Mouse (Mus musculus) forebrain, embryonic 10.5 days (tissue): ENCODE data around the gene Neurl1a. TPM values are rescaled to one million over a fixed set of nuclear protein-coding genes. Genes with fewer than 3 reads are reported as not detected.

ENCODE experiments used
- DNase-seq: peaks from one replicate; pipeline ENCODE4 v3.0.0-alpha.2; 2017; ENCODE audit warnings: low spot score; ENCODE audit errors: extremely low spot score
- H3K27ac ChIP-seq: fragments of 300-500 bp; sonication (generic); 2 replicates; pipeline ENCODE4 v1.5.1; 2016; ENCODE audit warnings: mild to moderate bottlenecking
- H3K27me3 ChIP-seq: fragments of 300-500 bp; sonication (generic); 2 replicates; pipeline ENCODE4 v1.6.1; 2016; ENCODE audit warnings: mild to moderate bottlenecking; ENCODE audit not compliant: poor library complexity, severe bottlenecking
- H3K36me3 ChIP-seq: fragments of 300-500 bp; sonication (generic); replicated peaks from 2 replicates; pipeline ENCODE4 v1.6.1; 2016; ENCODE audit warnings: mild to moderate bottlenecking, moderate library complexity
- H3K4me1 ChIP-seq: fragments of 300-500 bp; sonication (generic); 2 replicates; pipeline ENCODE4 v1.6.1; 2016
- H3K4me3 ChIP-seq: fragments of 300-500 bp; sonication (generic); 2 replicates; pipeline ENCODE4 v1.5.1; 2016; ENCODE audit warnings: mild to moderate bottlenecking, moderate library complexity
- H3K9me3 ChIP-seq: fragments of 300-500 bp; sonication (generic); 2 replicates; pipeline ENCODE4 v1.6.1; 2016; ENCODE audit warnings: mild to moderate bottlenecking, moderate library complexity
- WGBS: fragments of 180-500 bp; shearing (Covaris S2); methylation state at CpG from one replicate; pipeline ENCODE4 v1.1.7; 2016; 5-methylcytosine and 5-hydroxymethylcytosine counted together
- polyA plus RNA-seq: library from polyadenylated mRNA; unstranded; fragments of >200 nt; fragmentation: Nextera tagmentation; extraction: Ambion mirVana; gene quantifications from 2 replicates; pipeline ENCODE4 v1.2.1, GENCODE M21; 2016

The Neurl1a gene
- polyA plus RNA-seq, 1 experiment from 2014 or later = 4.1 TPM

DNA sequence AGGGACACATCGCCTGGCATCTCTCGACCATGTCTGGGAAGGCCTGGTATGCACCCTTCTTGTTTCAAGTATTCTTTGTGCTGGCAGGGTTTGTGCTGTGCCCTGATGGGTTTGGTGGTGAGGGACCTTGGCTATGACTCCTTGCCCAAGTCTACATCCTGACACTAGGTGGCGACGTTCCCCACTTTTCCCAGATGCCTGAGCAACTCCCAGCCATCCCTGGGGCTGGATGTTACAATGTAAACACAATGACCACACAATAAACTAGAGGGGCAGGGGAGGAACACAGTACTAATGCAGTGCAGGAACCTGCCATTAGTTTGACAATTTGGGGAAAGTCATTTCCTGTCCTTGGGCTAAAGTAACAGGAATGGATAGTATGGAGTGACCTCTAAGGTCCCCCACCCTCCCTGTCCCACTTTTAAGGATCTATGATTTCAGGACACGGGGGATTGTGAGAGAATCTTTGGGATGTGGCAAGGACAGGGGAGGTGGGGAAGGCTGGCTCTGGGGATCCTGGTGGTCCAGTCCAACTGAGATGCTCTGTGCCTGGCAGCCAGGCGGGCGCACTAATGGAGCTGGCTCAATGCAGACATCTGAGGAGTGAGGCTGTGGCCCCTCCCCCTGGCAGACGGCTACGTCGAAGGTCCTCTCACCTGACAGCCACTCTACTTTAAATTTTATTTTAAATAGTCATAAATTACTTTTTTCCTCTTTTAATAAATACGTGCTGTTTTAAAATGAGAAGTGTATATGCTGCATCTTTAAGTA lies 85.9 kb downstream of the Neurl1a start:
- H3K36me3 ChIP-seq = peaks cover 40% of the 10 kb centered on the region
- no peaks in the 10 kb centered on the region for H3K27me3 ChIP-seq
- no peaks in the 10 kb centered on the region for H3K9me3 ChIP-seq
- H3K4me3 ChIP-seq = no peak overlapping the region
- peaks cover 7% of the 10 kb centered on the region for H3K4me1 ChIP-seq
- no peak overlapping the region for H3K27ac ChIP-seq
- DNase-seq = peak; percentile 76
- 42% methylated on average over 11 of the region's 11 CpGs for WGBS

DNA sequence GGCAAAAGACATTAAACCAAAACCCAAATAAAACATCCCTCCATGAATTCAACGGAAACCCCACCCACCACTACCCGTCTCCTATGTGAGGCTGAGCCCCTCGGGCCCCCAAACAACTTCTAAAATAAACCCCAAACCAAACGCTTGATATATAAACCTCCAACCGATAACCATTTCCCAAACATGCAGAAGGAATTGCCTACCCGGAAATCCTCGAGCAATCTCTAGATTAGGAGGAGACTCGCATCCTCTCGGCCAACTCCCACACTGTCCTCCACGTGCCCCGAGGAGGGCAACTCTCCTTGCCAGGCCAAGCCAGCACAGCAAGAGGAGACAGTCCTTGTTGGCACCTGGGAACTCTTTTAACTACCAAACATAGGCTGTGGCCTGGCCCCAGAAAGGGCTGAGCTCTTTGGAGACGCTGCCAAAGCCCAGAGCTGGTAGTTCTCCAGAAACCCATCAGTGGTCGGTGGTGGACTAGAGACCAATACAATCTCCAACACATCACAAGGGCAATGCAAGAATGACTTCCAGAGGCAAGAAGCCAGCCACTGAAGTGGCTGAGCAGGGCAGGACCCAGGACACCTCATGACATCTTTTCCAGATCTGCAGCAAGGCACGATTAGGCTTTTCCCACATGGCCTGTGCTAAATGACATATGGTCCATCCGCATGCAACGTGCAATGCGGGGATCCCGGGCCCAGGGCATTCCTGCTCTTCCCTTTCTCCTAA lies 87.6 kb downstream of the Neurl1a start:
- H3K27ac ChIP-seq = no peak overlapping the region
- DNase-seq = no peak
- H3K4me1 ChIP-seq = peaks cover 4% of the 10 kb centered on the region
- no peaks in the 10 kb centered on the region for H3K9me3 ChIP-seq
- peaks cover 50% of the 10 kb centered on the region for H3K36me3 ChIP-seq
- WGBS = 91% methylated on average over 18 of the region's 18 CpGs
- H3K27me3 ChIP-seq = no peaks in the 10 kb centered on the region
- no peak overlapping the region for H3K4me3 ChIP-seq

DNA sequence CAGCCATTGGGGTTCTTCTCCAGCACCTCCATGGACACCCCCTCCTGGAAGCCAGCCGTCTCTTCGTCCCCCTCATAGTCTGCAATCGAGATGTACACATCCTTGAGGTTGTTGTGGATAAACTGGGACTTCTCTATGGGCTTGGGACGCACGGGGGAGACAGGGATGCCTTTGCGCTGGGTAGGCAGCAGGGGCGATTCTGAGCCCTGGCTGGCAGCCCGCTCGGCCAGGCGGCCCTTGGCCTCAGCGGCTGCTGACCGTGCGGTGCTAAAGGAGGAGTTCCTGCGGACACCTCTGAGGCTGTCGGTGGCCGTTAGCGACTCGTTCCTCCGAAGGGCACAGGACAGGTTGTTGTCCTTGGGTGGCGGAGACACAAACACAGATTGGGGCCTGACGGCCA lies 88.4 kb downstream of the Neurl1a start:
- WGBS = 90% methylated on average over 21 of the region's 21 CpGs
- Histone ChIP-seq H3K27me3 (no peaks in the 10 kb centered on the region), H3K27ac (no peak overlapping the region), H3K36me3 (peaks cover 57% of the 10 kb centered on the region), H3K4me3 (no peak overlapping the region), H3K4me1 (peaks cover 4% of the 10 kb centered on the region), H3K9me3 (no peaks in the 10 kb centered on the region)
- DNase-seq = no peak

DNA sequence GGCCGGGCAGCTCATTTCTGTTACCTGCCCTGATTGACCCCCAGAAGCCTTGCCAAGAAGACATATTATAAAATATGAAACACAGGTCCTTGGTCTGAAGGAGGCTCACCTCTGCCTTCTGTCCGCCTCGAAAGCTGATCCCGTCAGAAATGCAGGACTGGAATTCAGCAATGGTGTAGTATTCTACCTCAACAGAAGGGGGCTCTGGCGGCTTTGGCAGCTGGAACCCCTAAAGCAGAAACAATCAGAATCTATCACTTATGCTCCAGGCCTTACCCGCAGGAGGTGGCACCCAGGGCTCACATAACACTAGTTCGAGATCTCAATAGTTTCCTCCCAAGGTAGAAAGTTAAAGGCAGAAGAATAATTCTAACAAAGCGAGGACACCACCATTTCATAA lies 91.1 kb downstream of the Neurl1a start:
- Histone ChIP-seq H3K36me3 (peaks cover 79% of the 10 kb centered on the region), H3K27ac (no peak overlapping the region), H3K4me3 (no peak overlapping the region), H3K9me3 (no peaks in the 10 kb centered on the region), H3K4me1 (no peaks in the 10 kb centered on the region), H3K27me3 (no peaks in the 10 kb centered on the region)
- WGBS = 53% methylated on average over 8 of the region's 8 CpGs
- DNase-seq = peak; percentile 31

DNA sequence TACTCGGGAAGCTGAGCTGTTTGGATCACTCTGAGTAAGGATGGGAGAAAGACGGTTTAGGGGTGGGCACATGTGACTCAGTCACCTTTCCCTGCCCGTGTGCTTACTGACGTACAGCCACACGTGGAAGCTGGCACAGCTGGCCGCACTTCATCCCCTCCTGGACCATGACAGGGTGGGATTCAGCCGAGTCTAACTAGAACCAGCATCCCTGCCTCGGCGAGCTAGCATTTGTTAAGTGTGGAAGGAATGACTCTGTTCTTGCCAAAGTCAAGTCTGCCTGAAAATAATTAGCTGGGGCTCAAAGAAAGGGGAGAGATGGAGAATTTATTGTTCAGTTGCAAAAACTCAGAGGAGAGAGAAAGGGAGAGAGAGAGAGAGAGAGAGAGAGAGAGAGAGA lies 91.9 kb downstream of the Neurl1a start:
- no peak overlapping the region for H3K27ac ChIP-seq
- H3K36me3 ChIP-seq = peaks cover 81% of the 10 kb centered on the region
- 77% methylated on average over 9 of the region's 9 CpGs for WGBS
- DNase-seq = no peak
- H3K27me3 ChIP-seq = no peaks in the 10 kb centered on the region
- H3K4me3 ChIP-seq = no peak overlapping the region
- H3K4me1 ChIP-seq = no peaks in the 10 kb centered on the region
- H3K9me3 ChIP-seq = no peaks in the 10 kb centered on the region

DNA sequence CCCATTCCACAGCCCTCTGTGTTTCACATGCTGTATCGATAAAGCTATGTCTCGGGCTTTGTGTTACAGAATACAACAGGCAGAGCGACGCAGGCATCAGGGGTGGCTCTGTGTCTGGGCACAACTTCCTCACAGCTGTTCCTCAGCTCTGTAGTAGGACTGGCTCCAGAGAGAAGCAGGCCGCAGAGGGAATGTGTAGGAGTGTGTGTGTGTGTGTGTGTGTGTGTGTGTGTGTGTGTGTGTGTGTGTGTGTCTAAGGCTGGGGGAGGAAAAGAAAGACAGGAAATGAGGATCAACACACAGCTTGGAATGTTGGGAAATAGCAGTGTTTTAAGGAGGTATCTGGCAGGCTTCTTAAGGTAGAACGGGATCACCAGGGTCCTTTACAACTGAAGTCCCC lies 98.1 kb downstream of the Neurl1a start:
- H3K4me1 ChIP-seq = no peaks in the 10 kb centered on the region
- H3K9me3 ChIP-seq = no peaks in the 10 kb centered on the region
- peaks cover 87% of the 10 kb centered on the region for H3K36me3 ChIP-seq
- H3K27me3 ChIP-seq = no peaks in the 10 kb centered on the region
- no peak overlapping the region for H3K27ac ChIP-seq
- no peak overlapping the region for H3K4me3 ChIP-seq
- 90% methylated on average over 6 of the region's 6 CpGs for WGBS
- no peak for DNase-seq

DNA sequence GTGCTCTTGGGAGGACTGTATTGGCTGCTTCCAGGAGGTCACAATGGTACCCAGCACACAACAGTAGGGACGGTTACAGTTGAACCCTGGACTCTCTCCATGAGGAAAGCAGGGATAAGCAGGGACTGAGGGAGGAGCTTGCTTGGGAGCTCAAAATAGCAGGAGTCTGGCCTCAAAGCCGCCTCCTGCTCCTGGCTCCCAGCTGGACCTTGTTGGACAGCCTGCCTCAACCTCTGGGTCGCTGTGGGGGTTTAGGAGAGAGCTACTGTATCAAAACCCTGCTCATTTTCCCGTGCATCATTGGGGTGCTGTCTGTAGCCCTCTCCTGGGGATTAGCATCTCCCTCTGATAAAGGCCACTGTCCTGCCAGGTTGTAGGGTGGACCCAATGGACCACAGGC lies 100.8 kb downstream of the Neurl1a start:
- Histone ChIP-seq H3K36me3 (peaks cover 92% of the 10 kb centered on the region), H3K4me3 (no peak overlapping the region), H3K27me3 (no peaks in the 10 kb centered on the region), H3K4me1 (0 out of 2 replicates have a peak, but pooled peaks cover 5% of the 10 kb centered on the region), H3K27ac (no peak overlapping the region), H3K9me3 (no peaks in the 10 kb centered on the region)
- 83% methylated on average over 4 of the region's 4 CpGs for WGBS
- no peak for DNase-seq

DNA sequence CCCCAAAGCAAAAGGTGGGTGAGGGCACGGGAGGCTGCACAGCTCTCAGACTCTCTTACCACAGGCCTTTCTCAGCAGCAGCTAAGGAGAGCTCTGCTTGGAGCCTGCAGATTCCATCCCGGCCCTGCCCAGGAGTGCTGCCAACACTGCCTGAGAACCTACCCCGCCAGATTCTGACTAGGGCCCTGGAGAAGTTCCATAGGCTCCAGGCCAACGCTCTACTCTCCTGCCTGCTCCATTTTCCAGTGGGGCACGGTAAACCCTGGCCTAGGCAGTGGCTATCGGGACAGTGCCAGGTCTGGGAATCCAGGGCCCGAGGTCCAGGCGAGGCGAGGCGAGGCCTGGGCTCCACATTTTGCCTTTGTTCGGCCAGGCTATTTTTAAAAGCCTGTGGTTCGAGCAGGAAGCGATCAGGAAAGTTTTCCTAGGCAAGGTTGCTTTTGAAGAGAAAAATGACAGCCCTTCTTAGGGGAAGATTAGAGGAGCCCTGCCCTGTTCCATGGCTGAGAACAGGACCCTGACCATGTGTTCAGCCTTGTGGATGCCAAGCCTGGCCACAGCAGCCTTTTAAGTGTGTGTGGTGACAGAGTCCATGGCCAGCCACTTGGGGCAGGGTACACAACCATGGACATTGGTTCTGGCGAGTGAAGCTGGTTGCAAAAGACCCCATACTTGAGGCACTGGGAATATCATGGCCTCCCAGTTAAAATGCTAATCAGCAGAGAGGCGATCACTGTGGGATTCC lies 101.3 kb downstream of the Neurl1a start:
- DNase-seq = no peak
- WGBS = 90% methylated on average over 15 of the region's 15 CpGs
- H3K27ac ChIP-seq = peak overlapping the region; percentile 63
- H3K4me1 ChIP-seq = peaks cover 5% of the 10 kb centered on the region; the same call in 1 of the 2 replicates
- H3K9me3 ChIP-seq = no peaks in the 10 kb centered on the region
- H3K27me3 ChIP-seq = no peaks in the 10 kb centered on the region
- H3K36me3 ChIP-seq = peaks cover 95% of the 10 kb centered on the region
- H3K4me3 ChIP-seq = no peak overlapping the region

DNA sequence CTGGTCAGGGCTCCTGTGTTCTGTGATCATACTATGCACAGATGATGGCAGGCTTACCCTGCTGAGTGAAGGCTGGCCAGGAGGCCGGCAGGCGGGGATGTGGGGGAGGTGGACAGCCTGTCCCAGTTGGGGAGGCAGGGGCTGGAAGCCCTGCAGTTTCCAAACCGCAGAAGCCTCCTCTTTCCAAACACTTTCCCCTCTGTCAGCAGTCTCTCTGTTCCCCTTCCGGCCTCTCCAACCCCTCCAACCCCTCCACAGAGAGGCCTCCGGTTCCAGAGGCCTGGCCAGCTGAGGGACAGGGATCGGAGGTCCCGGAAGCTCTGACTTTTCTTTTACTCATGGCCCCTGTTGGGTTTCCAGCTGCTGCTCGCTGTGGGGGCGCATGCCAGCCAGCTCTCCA lies 102.3 kb downstream of the Neurl1a start:
- Histone ChIP-seq H3K4me1 (peaks cover 11% of the 10 kb centered on the region), H3K9me3 (no peaks in the 10 kb centered on the region), H3K27me3 (no peaks in the 10 kb centered on the region), H3K4me3 (no peak overlapping the region), H3K27ac (peak overlapping the region; percentile 3; the same call in 1 of the 2 replicates), H3K36me3 (peaks cover 95% of the 10 kb centered on the region)
- DNase-seq = no peak
- WGBS = 86% methylated on average over 9 of the region's 9 CpGs

DNA sequence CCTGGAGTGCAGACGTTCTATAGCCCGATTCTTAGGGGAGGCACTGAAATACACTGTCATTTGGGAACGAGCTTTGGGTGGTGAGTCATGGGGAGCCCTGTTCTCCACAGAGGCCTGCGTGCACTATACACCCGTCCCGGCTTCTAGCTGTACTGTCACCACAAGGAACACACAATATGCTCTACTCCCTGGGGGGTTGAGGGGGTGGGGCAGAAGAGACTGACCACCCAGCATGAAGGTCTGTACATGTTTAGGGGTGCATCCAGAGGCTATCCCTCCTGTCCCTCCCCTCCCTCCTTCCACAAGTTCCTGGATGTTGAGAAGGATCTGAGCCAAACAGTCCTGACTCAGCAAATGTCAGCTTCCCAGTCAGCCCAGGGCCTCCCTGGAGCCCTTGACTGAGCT lies 103.4 kb downstream of the Neurl1a start:
- DNase-seq = no peak
- H3K27ac ChIP-seq = 0 out of 2 replicates have a peak overlapping the region, but pooled peaks have one; percentile 44
- no peaks in the 10 kb centered on the region for H3K27me3 ChIP-seq
- 90% methylated on average over 6 of the region's 6 CpGs for WGBS
- H3K9me3 ChIP-seq = no peaks in the 10 kb centered on the region
- peaks cover 94% of the 10 kb centered on the region for H3K36me3 ChIP-seq
- no peak overlapping the region for H3K4me3 ChIP-seq
- H3K4me1 ChIP-seq = peaks cover 22% of the 10 kb centered on the region

DNA sequence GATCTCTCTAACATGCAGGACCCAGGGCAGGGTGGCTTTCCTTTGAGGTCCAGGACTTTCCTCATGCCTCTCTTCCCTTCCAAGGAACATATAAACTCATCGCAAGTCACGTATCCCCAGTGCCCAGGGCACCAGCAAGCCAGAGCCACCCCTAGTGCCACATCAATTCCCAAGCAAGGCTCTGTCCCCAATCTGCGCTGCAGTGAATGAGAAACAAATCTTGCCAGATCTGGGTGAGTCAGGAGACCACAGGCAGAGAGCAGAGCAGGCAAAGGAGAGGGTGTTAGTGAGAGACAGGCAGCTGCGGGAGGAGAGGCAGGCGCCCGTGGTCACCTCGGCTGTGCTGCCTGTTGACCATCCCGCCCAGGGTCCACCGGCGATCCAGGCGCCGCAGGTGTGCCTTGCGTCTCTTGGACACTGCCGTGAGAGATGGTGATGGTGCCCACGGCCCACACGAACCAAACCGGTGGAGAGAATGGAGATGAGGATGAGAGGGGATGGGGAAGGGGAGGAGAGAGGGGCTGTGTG lies 104.1 kb downstream of the Neurl1a start:
- Histone ChIP-seq H3K27ac (0 out of 2 replicates have a peak overlapping the region, but pooled peaks have one; percentile 44), H3K36me3 (peaks cover 87% of the 10 kb centered on the region), H3K27me3 (no peaks in the 10 kb centered on the region), H3K4me1 (peaks cover 29% of the 10 kb centered on the region), H3K4me3 (no peak overlapping the region), H3K9me3 (no peaks in the 10 kb centered on the region)
- WGBS = 97% methylated on average over 17 of the region's 17 CpGs
- DNase-seq = no peak

DNA sequence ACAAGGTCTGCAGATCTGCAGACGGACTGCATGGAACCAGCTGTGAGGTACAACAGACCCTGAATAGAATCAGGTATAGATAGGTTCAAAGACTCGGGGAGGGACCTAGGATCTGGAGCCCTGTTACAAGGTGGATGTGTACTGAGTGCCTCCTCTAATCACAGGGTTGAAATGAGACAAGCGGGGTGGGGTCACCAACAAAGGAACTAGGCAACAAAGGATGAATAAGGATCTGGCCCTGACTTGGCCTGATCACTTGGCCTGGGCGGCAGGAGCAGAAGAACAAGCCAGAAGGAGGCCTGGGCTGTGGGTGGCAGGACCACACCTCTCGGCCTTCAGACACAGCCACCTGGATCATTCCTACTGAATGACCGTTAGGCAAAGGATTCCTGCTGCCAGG lies 107.0 kb downstream of the Neurl1a start:
- H3K36me3 ChIP-seq = peaks cover 65% of the 10 kb centered on the region

More for the DNA sequence above, 107.0 kb downstream of the Neurl1a start:
- Histone ChIP-seq H3K9me3 (no peaks in the 10 kb centered on the region), H3K4me3 (no peak overlapping the region), H3K4me1 (peaks cover 40% of the 10 kb centered on the region), H3K27ac (peak overlapping the region; percentile 68; the same call in 1 of the 2 replicates), H3K27me3 (peaks cover 24% of the 10 kb centered on the region)
- DNase-seq = no peak
- 68% methylated on average over 6 of the region's 6 CpGs for WGBS
